Mouse (Mus musculus) colon, adult 2 months (tissue): ENCODE results near the gene Rtl8a. TPM values are rescaled to one million over a fixed set of nuclear protein-coding genes. Genes with fewer than 3 reads are reported as not detected.

Experiments used
- polyA plus RNA-seq: library from polyadenylated mRNA; depleted of rRNA; stranded (reverse); fragments of >200 nt; gene quantifications from 2 replicates; pipeline ENCODE4 v1.2.3, GENCODE M21; 2012; rRNA removed

Rtl8a gene
- 66.6 and 77.6 TPM in 2 replicates for polyA plus RNA-seq

DNA sequence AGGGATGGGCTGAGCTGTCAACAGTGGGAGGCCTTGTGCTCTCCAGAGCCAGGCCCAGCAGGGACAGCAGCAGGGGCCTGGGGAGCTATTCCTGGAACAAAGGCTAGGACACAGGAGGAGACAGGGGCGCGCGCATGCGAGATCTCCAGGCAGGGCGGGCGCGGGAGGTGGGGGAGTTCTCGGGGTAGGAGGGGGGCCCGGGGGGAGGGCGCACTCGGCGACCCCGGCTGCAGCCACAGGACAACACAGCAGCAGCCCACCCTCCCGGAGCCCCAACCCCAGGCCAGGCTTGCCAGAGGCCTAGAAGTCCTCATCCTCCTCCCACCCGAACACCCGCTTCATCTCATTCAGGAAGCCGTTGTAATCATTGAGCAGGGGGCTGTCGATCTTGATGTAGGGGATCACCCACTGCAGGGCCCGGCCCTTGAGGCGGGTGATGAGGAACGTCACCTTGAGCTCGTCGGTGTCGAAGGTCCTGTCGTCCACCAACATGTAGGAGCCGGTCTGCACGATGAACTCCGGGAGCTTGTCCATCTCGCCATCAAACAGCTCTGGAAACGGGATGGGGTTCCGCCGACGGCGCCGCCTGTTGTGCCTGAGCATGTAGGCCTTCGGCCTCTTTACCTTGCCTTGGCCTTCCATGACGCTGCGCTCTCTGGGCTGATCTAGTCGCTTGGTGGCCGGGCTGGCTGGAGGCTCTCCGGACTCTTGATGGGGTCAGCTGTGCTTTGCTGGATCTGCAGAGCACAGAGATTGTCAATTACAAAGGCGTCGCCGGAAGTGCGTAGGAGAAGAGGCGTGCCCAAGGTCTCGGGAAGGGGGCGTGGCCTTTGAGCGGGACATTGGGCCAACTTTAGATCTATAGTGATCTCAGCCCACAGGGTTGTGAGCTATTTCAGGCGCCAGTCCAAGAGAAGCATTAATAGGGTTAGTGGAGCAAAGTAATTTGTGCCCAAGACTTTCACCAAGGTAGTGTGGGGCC is at the start of gene Rtl8a:
TSS of gene Rtl8a (minus strand) at position 703 of the 982 bp plus-strand sequence.

DNA sequence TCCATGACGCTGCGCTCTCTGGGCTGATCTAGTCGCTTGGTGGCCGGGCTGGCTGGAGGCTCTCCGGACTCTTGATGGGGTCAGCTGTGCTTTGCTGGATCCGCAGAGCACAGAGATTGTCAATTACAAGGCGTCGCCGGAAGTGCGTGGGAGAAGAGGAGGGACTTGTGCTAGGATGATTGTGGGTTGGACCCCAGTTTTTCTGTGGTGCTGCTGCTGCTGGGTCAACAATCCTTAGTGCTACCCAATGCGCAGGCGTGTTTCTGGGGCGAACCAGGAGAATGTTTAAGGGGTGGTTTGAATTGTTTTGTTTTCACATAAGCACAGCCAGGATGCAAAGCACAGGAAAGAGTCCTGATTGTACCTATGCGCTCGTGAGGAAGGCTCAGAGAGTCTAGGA is 26.8 kb upstream of the Rtl8a start, which contains the start of gene Rtl8b:
TSS of gene Rtl8b (minus strand) at position 115 of the 400 bp plus-strand sequence.

DNA sequence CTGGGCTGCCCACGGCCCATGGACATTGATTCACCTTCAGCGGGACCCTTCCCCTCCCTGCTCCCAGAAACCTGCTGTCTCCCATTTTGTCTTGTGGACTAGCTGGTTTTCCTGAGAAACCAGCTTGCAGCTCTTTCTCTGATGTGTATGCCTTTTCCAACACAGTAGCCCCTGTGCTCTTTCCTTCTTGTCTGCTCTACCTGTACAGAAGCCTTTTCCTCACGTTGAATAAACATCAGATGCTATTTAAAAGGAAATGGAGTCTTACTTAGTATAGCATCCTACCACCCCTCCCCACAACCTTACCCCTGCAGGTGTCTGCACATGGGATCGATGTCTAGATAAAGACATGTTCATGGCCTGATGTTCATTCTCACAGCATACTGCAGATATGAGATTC is 34.6 kb downstream of the Rtl8a start, which contains the start of gene Gm14597:
TSS of gene Gm14597 (minus strand) at position 101 of the 400 bp plus-strand sequence.

DNA sequence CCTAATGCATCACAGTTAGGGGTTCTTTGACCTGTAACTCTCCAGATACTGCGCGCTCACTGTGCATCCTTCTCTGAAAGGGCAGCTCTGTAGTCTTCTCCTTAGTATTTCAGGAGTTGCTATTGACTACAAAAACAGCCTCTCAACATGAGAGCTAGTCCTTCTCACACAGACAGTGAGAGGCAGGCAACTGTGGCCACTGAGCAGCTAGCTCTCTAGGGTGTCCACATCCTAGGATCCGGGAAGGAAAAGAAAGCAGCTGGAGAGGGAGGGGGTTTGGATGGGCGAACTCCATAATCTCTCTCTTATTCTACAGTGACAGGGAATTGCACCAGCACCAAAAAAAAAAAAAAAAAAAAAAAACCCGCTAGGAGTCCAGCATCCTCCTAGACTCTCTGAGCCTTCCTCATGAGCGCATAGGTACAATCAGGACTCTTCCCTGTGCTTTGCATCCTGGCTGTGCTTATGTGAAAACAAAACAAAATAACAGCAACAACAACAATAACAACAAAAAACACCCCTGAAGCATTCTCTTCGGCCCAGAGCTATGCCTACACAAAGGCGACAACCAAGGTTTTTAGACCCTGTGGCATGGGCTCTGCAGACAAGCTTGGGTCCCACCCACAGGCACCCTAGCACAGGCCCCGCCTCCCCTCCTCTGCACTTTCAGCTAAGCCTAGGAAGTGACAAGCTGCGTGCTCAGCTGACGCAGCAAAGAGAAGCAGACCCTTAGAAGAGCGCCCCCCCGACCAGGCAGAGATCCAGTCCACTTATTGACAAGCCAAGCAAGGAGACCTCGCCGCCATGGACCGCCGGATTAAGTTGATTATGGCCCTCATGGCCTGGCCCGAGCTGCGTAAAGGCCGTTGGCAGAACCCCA is 36.0 kb downstream of the Rtl8a start, which contains the start of gene Rtl8c:
TSS of gene Rtl8c (plus strand) at position 791 of the 880 bp plus-strand sequence.

Other genes starting within 250 kb of the Rtl8a start
- not detected in 2 replicates for gene Etd, start 208.8 kb downstream of the Rtl8a start, polyA plus RNA-seq
- gene Rtl8c, start 35.6 kb downstream of the Rtl8a start, polyA plus RNA-seq: 13.9 and 14.1 TPM in 2 replicates
- gene Gm14597, start 34.7 kb downstream of the Rtl8a start, polyA plus RNA-seq: not detected in 2 replicates
- 60.8 and 72.1 TPM in 2 replicates for gene Rtl8b, start 26.7 kb upstream of the Rtl8a start, polyA plus RNA-seq
- gene 4930502E18Rik, start 81.1 kb upstream of the Rtl8a start, polyA plus RNA-seq: not detected in 2 replicates
- not detected in 2 replicates for gene 1700013H16Rik, start 114.1 kb upstream of the Rtl8a start, polyA plus RNA-seq
- 0.05 and 0.12 TPM in 2 replicates for gene Zfp36l3, start 132.7 kb upstream of the Rtl8a start, polyA plus RNA-seq
- gene Xlr, start 154.0 kb upstream of the Rtl8a start, polyA plus RNA-seq: not detected in 2 replicates